Mouse (Mus musculus) skeletal muscle tissue, adult 2 months (tissue): ENCODE data around the gene Lmx1b.
A peak's percentile ranks its signal among the peaks of the same experiment; 100 is the strongest.

Experiments
- DNase-seq: peaks from one replicate; pipeline ENCODE4 v3.0.0-alpha.2; 2012; ENCODE audit warnings: low read depth, low spot score

Gene Lmx1b

DNA sequence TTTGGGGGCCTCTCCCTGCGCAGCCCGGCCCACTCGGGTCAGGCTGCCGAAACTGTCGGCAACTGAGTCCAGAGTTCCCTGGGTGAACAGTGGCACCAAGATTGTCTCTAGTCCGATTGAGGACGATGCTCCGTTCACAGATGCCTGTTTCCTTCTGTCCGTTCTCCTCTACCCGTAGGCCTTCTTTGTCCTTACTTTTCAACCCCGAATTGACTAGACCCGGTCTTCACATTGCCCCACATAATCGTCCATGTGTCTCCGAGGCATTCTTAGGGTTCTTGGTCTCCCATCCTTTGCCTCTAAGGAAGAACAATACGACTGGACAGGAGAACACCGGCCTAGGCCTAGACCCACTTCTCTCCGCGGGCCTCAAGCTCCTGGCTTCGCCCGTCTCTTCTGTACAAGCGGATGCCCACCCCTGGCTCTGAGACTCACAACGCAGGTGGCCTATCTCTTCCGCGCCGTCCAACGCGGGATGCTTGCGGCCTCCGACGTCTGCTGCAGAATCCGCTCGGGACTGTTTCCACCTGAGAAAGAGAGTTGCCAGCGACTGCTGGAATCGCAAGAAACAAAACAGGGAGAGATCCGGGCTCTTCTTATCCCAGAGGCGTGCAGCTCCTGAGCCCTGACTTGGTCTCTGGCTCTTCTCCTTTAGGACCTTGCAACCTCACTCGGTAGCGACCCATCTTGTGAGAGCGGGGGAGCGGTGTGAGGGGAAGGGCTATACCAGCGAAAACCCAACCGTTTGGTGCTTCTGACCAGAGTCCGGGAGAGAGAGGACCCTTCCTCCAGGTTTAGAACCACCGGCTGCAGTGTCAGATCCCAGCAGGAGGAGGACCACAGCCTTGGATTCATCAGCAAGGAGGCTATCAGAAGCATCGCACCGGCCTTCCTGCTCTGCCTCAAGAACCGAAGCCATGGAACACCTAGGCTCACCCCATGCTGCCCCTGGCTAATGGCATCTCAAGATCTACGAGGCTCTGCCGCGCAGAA, 3.7 kb upstream of the Lmx1b start:
- no peak for DNase-seq

DNA sequence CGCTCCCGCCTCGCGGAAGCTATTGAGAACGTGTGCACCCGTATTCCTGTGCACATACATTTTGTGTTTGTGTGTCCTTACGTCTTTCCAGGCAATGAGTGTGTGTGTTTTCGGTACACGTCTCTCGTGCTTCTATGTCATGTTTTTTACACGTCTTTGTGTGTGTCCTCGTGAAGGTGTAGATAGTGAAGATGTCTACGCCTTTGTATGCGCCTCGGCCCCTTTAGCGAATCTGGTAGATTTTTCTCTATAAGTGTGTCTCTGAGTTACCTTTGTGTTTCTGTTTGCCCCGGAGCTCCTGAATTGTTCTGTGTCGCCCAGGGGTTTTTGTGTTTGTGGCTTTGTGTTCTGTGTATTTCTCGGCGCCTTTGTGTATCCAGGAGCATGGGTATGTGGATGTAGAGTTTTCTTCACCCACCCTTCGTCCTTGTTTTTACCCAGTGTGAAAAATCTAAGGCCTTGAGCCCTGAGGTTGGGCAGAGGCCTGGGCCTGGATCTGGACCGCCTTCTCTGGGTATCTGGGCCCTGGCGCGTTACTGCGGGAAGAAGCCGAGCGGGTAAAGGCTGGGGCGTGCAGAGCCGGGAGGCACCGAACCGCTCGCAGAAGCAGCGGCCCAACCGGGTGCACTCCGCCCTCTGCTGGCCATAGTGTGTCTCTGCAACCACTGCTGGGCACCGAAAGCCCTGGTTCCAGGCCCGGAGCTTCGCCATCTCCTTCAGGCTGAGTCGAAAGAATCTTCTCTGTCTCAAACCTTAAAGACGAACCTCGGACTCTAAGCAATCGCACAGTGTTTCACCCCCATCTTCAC, 2.5 kb upstream of the Lmx1b start:
- DNase-seq, result peak; percentile 35

- DNase-seq, result no peak
Measured at GRCm38 (mm10) chr2:33641859-33642571, 1.7 kb upstream of the Lmx1b start.

DNA sequence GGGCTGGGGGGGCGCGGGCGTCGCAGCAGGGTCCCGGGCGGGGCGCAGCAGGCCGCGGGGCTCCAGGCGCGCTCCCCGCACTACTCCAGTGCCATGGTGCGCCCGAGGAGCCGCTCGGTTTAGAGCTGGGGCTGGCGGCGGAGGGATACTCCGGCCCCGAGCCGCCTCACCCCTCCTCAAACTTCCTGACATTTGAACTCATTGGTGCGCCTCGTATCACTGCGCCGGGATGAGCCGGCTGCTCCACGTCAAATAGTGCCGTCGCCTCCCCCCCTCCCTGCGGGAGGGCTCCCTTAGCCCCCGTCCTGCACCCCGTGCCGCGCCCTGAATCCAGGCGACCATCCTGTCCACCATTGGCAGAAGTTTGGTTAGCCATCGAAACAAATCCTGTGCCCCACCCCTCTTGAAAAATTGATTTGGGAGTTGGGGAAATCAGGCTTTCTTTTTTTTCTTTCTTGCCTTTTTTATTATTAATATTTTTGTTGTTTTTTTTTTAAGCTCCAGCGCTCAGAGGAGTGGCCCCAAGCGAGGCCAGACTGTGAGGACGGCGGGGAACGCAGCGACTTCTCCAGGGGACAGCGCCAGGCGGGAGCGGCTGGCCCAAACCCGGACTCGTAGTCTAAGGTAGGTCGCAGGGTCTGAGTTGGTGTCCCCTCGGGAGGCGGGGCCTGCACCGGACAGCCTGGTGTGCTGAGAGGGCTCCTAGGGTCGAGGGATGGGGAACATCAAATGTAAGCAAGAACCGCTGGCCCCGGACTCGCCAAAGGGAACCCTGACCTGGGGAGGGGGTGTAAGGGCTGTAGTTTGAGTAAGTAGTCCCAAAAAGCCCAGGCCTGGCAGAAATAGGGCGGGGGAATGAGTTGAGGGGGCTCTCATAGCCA, 907 bp upstream of the Lmx1b start:
- peak; percentile 35 for DNase-seq

GRCm38 (mm10) chr2:33639301-33640170, 775 bp downstream of the Lmx1b start:
- DNase-seq, result no peak

- DNase-seq, result no peak
Measured at GRCm38 (mm10) chr2:33638141-33638733, 2.1 kb downstream of the Lmx1b start.

DNA sequence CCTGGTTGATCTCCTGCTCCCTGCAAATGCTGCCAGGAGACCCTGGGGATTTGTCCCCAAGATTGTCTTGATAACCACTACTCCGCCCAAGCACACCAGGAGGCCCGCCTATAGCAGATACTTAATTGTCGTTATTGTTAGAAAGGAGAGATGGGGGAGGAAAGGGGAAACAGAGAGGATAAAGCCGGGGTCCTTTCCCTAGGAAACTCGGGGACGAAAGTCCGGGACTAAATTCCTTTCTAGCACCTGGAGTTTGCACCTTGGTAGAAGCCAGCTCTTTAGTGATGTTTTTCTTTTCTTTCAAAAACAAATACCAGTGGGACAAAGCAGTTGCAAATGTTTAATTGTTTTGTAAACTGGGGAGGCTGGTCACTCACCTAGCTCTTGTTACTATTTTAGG, 3.0 kb downstream of the Lmx1b start:
- no peak for DNase-seq

DNA sequence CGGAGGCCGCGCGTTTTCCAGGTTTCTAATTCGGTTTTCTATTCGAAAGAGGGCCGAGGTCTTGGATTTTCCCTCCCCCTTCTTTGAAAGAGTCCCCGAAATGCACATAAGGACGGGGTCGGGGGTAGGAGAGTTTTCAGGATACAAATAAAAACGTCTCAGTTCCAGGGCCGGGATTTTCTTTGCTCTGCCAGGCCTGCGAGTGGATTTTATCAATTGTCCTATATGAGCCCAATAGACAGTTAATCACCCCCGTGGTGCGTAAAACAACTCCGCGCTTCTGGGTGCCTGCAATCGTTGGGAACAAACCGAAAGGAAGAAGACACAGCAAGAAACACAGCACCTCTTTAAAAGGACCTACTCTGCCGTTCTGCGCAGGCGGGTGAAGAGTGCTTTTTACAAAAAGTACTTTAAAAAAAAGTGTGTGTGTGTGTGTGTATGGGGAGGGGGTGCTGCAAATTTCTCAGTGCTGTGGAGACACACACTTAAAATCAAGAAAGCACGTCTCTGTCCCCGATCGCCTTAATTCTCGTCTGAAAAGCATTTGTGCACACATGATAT, 3.6 kb downstream of the Lmx1b start:
- DNase-seq, result no peak

DNA sequence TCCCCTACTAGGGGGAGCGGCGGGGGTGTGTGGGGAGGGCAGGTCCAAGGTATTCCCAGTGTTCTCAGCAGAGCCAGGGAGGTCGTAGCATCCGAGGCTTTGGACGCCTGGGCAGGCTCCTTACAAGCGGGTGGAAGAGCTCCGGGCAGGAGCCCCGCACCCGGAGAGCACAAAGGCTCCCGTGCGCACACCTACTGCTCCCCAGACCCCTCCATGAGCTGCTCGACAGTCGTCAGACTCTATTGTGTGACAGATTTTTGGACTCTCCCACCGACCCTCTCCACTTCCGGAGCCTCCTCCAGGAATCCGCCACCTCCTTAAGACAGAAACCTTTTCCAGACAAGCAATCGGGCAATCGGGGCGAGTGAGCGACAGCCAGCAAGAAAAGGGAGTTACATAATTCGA, 4.2 kb downstream of the Lmx1b start:
- no peak for DNase-seq

GRCm38 (mm10) chr2:33635323-33636116, 4.8 kb downstream of the Lmx1b start:
- no peak for DNase-seq

DNA sequence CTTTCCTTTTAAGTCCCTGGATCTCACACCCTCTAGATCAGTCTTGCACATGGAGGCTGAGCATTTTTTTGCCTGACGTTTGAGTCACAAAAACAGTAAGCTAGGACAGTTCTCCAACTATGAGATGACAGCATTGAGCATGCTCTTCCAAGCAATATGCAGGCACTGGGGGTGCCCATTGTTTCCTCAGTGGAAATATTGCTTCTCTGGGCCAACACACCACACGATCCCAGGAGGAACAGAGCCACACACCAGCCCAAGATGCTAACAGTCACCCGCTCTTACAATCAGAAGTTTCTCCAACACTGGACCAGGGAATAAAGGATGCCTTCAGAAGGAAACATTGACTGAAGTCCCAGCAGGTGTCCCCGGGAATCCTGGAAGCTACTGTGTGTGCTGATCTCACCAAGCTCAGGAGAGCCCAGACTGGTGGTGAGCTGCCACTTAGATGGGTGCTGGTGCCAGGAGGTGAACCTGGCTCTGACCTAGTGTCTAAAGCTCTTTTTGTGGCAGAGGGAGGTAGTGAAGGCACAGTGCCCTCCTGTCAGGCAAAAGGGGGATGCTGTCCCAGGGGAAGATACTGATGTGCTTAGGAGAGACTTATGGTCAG, 5.7 kb downstream of the Lmx1b start:
- DNase-seq, result no peak

GRCm38 (mm10) chr2:33633955-33634354, 6.4 kb downstream of the Lmx1b start:
- DNase-seq, result no peak

- no peak for DNase-seq
Measured at GRCm38 (mm10) chr2:33633237-33633636, 7.1 kb downstream of the Lmx1b start.

GRCm38 (mm10) chr2:33632551-33633059, 7.7 kb downstream of the Lmx1b start:
- no peak for DNase-seq

GRCm38 (mm10) chr2:33631708-33632343, 8.5 kb downstream of the Lmx1b start:
- no peak for DNase-seq

- DNase-seq, result no peak
Measured at GRCm38 (mm10) chr2:33631022-33631707, 9.1 kb downstream of the Lmx1b start.
